Mouse (Mus musculus) liver, adult (tissue): ENCODE data around the gene Ccno.

Experiments used
- GATA4 ChIP-seq: IDR thresholded peaks from 2 replicates; pipeline ENCODE4 v1.6.1; 2014; ENCODE audit warnings: mild to moderate bottlenecking, low read length; ENCODE audit not compliant: insufficient replicate concordance

Ccno gene

GRCm38 (mm10) chr13:113034271-113034886, 46.8 kb downstream of the Ccno start:
- no peak for TF ChIP-seq GATA4

- no peak for TF ChIP-seq GATA4
Observed at GRCm38 (mm10) chr13:113034950-113035421, 47.4 kb downstream of the Ccno start, which contains the start of gene Cdc20b. TSS of gene Cdc20b (plus strand) at chr13:113035111.

- TF ChIP-seq GATA4, result no peak
Observed at GRCm38 (mm10) chr13:113035852-113036251, 48.2 kb downstream of the Ccno start.
